Mouse (Mus musculus): ENCODE data around the gene Akap2.

DNA sequence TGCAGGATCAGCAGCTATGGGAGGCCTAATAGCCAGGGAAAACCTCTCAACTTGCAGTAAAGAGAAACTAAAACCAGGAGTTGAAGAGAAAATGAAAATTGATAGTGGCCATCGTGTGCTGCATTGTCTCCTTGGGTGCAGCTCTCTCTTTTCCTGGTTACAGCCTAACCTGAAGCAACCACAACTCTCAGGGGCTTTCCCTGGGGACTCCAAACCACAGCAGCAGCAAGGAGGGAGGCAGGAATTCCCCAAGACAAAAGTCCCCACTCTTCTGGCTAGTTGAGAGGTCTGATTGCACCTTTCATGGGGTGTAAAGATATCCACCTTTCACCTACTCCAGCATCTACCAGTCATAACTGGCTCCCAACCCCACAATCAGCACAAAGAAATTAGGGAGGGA, 8.1 kb downstream of the Akap2 start:
- no peak for TF ChIP-seq CTCF (IDR thresholded peaks at IDR 0.05; ENCODE audit: low read depth)
- TF ChIP-seq EP300 (IDR thresholded peaks at IDR 0.05; ENCODE audit: low read depth): no peak

Measured in liver, embryonic 14.5 days (tissue).